Mouse (Mus musculus) heart, adult 9 months (tissue): ENCODE measurements at regions not wholly inside any gene's neighbourhood (a gene's known extent, or its start where the extent isn't known, plus 50 kb on each side); places are given as distances from the start of the nearest gene placed in this dataset.
"Not testable (repeated sequence)": the region's sequence is repeated elsewhere in the genome, so short reads cannot be mapped to it uniquely, and the experiment has no call there.

ENCODE experiments used
- DNase-seq, 2 experiments: peaks; one replicate each; pipeline ENCODE4 v3.0.0; 2022; ENCODE audit warnings: low spot score in 2 of 2

DNA sequence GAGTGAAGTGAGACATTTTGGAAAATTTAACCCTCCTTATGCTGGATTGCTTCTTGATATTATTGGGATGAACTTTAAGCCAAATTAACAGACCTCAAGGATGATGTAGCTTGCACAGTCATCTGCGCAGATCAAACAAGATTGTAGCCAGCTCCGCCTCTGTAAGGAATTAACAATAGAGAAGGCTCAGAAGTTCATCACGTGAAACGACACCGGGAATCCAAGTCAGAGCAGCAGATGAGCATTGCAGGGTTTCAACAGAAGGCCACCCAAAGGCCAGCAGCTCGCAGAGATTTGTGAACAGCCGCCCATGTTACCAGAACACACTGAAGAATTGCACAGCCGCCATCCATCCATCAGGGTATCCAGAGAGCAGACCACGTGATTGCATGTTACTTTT, 391.1 kb downstream of the Med10 start:
- DNase-seq, result no peak

DNA sequence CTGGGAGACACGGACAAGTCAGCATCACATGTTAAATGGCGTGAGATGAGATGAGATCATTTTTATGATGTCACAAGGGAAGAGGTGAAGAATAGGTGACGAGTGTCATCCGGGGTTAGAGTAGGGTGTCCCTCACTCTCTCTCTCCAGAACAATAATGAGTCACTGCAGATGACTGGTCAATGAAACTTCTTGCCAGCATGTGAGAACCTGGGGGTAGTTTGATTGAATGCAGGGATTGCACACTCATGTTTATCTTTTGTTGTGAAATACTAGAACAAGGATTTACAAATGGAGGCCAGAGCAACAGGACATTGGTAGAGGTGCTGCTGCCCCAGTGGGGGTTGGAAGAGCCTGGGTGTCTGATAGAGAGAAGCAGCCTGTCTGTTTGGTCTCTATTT, 393.7 kb downstream of the Med10 start:
- no peak for DNase-seq

- no peak for DNase-seq
Observed at GRCm38 (mm10) chr13:70198638-70199037, 396.4 kb downstream of the Med10 start.

DNA sequence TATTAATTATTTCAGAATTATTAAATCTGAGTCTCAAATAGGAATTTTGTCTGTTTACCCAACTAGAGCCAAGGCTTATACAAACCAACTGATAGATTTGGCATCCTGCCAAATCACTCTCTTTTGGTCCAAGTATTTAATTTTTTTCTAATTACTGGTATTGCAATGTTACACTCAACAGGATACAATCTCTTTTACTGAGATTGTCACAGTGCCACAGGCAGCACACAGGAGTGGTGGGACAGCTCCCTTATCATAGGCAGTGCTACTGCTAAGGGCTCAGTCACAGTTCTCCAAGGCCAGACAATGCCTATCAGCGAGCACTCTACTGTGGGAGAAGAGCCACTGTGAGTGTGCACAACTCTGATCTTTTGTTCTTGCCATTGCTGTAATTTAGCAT, 396.9 kb downstream of the Med10 start:
- no peak for DNase-seq

GRCm38 (mm10) chr13:70205334-70205733, 403.1 kb downstream of the Med10 start:
- no peak for DNase-seq

GRCm38 (mm10) chr13:70210158-70210557, 408.0 kb downstream of the Med10 start:
- DNase-seq, result no peak

DNA sequence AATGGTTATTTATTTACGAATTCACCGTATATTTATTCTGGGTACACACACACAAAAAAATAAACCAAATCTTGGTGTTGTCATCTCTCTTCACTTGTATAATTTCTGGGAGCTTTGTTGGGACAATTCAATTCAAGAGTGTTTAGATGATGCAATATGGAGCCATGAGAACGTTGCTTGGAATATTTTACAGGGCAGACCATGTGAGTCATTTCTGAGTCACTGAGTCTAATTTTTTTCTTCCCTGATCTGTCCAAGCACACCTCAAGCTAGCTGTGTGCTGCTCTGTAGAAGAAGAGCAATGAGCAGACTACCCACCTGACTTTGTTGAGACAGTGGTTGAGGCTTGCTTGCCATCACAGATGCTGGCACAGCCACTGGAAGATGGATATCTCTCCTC, 410.8 kb downstream of the Med10 start:
- DNase-seq, result no peak

DNA sequence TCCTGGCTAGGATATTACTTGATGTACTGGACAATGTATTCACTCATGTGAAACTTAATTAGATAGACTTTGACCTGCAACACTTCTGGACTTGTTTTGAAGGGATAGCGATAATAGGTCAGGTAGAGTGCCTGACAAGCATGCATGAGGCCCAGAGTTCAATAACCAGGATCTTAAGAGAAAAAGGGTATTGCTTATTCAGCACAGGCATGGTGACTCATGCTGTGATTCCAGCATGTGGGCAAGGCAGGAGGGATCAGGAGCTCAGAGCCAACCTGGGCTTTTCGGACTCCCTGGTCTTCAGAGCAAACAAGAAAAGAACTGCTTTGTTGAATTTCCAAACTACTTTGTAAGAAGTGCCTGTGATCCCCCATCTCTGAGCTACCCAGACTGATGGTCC, 411.4 kb downstream of the Med10 start:
- DNase-seq, result no peak

- DNase-seq, result no peak
Observed at GRCm38 (mm10) chr13:70214022-70214654, 411.9 kb downstream of the Med10 start.

DNA sequence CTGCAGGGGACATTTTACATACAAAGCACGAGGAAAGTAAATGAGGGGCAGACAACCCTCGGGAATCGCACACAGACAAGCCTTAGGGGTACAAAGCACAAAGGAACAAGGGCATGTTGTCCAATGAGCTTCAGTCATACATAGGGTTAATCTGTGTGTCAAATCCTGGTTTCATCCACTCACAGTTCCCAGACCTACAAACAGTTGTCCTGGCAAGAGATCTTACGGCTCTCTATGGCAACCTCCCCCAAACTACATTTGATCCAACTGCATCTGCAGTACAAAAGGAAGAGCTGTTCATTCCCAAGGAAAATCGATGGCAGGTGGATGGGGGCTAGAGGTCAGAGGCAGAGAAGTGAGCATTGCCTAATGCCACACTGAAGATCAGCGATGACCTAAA, 413.9 kb downstream of the Med10 start:
- no peak for DNase-seq

GRCm38 (mm10) chr13:70217429-70218133, 415.4 kb downstream of the Med10 start:
- no peak for DNase-seq

- DNase-seq, result no peak
Observed at GRCm38 (mm10) chr13:70223485-70223884, 413.9 kb downstream of the Ice1 start.

DNA sequence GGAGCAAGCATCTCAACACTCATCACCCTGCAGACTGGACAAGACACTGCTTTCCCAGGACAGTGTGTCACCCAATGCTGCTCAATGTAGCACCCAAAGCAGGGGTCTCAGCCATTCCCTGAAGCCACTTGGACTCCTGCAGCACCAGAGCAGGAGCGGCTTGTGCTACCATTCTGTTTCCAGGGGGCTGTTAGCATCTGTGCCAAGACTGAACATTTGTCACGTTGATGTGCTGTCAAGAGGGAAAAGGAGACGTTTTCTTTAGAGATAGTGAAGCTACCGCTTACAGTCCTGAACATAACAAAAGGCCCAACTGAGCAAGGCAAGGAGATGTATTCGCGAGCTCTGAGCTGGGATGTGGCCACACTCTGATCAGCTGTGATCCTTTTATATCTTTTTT, 410.3 kb downstream of the Ice1 start:
- DNase-seq, result no peak

- DNase-seq, result peak in 1 of 2 experiments; percentile 17
Observed at GRCm38 (mm10) chr13:70233896-70234799, 403.3 kb downstream of the Ice1 start.

DNA sequence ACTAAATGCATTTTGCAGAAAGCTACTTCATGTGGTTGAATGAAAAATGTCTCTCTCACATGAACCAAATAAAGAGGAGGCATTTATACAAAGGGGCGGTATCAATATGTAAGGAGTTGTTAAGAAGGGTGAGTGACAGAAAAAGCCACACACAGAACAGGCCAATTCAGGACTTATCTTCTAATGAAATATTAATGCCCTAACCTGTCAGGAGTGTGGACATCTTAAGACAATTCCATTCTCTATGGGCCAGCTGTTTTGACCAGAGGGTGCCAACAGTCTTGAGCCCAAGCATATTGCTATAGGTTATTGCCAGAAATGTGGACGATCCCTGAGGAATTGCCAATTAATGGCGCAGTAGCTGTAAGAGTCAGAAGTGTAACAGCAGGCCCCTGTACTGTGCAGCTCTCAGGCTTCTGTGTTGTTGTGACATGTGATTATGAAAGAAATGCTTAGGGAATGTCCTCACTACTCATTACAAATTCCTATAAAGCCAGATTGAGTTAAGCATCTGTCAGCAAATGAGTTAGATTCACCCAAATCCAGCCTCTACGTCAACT, 393.8 kb downstream of the Ice1 start:
- no peak for DNase-seq

GRCm38 (mm10) chr13:70260003-70260496, 377.4 kb downstream of the Ice1 start:
- DNase-seq, result no peak

GRCm38 (mm10) chr13:70263654-70264053, 373.8 kb downstream of the Ice1 start:
- no peak for DNase-seq

GRCm38 (mm10) chr13:70276884-70277378, 360.5 kb downstream of the Ice1 start:
- DNase-seq, result not testable (repeated sequence)

DNA sequence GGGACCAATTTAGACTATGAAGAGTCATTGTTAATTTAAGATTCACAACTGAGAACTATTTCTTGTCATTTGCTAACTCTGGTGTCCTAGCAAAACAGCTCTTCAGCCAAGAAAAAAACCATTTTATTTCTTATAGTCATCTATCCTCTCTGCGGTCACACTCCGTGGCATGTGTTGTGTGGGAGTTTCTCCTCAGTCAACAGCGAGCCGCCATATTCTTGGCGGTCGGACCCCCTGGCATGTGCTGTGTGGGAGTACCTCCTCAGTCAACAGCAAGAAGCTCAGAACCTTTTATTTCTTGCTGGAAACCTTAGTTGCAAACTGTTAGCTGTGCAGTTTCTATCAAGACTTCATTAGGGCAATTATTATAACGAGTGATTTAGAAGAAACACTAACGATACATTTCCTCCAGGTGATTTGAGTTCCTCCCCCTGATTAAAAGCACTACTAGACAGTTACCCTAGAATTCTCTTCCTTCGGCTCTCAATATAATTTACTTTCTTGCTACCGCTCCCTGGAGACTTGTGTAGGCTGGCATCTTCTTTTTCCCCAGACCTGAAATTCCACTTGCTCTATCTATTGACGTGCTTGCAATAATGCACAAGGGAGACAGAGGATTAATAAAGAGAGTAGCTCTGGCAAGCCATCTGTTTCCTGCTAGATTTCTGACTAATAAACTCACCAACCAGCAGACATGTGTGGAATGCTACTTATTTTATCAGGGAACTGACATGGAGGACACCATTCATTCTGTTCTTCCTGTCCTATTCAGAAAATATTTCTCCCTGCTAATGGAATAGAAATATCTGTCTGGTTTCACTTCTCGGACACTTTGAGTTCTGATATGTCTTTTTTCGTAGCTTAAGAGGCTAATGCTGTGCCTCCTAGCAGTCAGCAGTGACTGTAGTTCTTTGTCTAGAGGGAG, 359.5 kb downstream of the Ice1 start:
- DNase-seq, result no peak

DNA sequence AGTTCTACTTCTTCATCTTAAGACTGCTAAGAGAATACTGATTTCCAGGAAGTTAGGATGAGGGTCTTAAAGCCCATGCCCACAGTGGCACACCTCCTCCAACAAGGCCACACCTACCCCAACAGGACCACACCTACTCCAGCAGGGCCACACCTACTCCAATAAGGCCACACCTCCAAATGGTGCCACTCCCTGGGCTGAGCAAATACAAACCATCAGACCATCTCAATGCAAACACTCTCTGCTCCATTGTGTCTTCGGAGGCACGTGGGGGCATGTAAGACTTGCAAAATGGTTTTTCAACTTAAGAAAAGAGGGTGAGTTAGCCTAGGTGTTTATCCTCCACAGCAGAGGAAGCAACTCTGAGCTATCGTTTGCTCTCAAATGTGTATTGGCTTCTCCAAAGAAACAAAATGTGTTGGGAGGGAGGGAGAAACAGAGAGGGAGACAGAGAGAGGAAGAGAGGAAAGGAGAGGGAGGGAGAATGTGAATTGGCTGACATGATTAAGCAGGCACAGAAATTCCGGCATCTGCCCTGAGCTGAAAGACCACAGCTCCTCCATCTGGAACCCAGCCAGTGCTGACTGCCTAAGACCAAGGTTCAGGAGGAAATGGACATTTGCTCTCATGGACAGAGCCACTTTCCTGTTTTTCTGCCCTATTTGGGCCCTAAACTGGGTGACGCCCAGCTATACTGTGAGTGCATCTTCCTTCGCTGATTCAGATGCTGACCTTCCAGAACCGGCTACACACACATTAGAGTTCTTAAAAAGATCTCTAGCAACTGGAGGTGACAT, 356.2 kb downstream of the Ice1 start:
- DNase-seq, result no peak
